Mouse (Mus musculus) inflammation-experienced regulatory T-cells, adult 16 weeks (primary cell): ENCODE data around the gene Klhl18. TPM values are rescaled to one million over a fixed set of nuclear protein-coding genes. Genes with fewer than 3 reads are reported as not detected.

Experiments
- polyA plus RNA-seq: library from polyadenylated mRNA; unstranded; fragments of 100-300 nt; shearing (Covaris generic); gene quantifications from one replicate; pipeline ENCODE4 v1.2.1, GENCODE M21; 2017

Gene Klhl18
- polyA plus RNA-seq: 12.5 TPM

GRCm38 (mm10) chr9:110476124-110477091 is at the start of gene Klhl18, which contains the start of gene Kif9:
TSS of gene Klhl18 (minus strand) at chr9:110476694.
TSS of gene Kif9 (plus strand) at chr9:110476958.

DNA sequence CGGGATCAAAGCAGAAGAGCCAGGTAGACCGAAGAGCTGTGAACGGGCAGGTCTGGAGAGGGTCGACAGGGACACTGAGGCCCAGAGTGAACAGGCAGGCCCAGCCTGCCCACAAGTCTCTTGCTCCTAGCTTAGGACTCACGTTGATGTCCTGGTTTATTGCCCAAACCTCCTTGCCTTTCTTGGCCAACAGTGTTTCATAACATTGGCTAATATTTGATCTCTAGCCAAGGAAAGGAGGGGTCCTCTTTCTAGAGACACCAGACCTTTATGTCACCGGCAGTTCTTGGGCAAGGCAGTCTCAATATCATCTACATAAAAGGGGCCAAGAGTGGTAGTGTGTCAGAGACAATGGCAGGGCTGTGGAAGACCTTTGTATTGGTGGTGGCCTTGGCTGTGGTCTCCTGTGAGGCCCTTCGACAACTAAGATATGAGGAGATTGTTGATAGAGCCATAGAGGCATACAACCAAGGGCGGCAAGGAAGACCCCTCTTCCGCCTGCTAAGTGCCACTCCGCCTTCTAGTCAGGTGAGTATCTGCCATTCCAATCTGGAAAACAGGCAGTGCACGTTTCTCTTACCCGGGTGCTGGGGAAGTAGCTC is 56.9 kb downstream of the Klhl18 start, which contains the start of gene Ngp:
Ngp (plus strand) TSS at position 237 of the 602 bp plus-strand sequence.

DNA sequence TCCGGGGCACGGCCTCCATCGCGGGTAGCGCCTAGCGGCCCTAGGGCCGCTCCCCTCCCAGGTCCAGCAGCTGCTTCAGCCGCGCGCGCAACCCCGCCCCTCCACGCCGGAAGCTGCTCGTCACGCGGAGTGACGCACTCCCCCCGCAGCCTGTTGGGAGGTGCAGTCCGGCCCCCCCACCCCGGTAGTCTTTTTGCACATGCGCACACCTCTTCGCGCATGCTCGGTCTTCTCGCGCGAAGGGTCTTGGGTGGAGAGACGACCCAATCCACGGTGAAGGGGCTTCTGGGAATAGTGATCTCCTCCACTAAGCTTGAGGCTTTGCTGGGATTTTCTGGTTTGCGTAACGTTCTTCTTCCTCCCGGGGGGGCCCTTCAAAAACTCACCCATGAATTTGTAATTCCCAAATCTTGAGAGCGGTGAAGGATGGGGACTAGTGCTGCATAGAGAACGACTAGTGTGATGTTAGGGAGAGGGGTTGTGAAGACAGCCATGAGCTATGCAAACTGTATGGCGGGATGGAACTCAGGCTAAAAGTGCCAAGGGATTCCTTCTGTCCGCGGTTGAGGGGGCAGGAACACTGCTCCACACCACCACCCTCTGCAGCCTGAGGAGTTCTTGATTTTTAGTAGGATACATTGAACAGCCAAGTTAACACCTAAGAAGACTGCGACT is 68.3 kb downstream of the Klhl18 start, which contains the start of gene Ptpn23:
Ptpn23 (minus strand) TSS at position 115 of the 675 bp plus-strand sequence.

Other genes with a start within 250 kb of the Klhl18 start
- not detected for gene Cspg5, start 232.9 kb downstream of the Klhl18 start, polyA plus RNA-seq
- gene Elp6, start 171.5 kb downstream of the Klhl18 start, polyA plus RNA-seq: 16.1 TPM
- 43.2 TPM for gene Scap, start 143.4 kb downstream of the Klhl18 start, polyA plus RNA-seq
- gene Ptpn23, start 68.5 kb downstream of the Klhl18 start, polyA plus RNA-seq: 4.0 TPM
- not detected for gene Ngp, start 56.9 kb downstream of the Klhl18 start, polyA plus RNA-seq
- gene Kif9, start 264 bp upstream of the Klhl18 start, polyA plus RNA-seq: 0.50 TPM
- 29.3 TPM for gene Setd2, start 55.9 kb upstream of the Klhl18 start, polyA plus RNA-seq
- 3.6 TPM for gene Nradd, start 147.8 kb upstream of the Klhl18 start, polyA plus RNA-seq
- gene Nbeal2, start 177.5 kb upstream of the Klhl18 start, polyA plus RNA-seq: 64.3 TPM
- gene Ccdc12, start 179.8 kb upstream of the Klhl18 start, polyA plus RNA-seq: 275 TPM